Mouse (Mus musculus): ENCODE measurements around the gene Pts. TPM values are rescaled to one million over a fixed set of nuclear protein-coding genes. Genes with fewer than 3 reads are reported as not detected.

The Pts gene
- total and polyA plus RNA-seq, 3 experiments: 35.4 to 89.4 (median 37.9) TPM

DNA sequence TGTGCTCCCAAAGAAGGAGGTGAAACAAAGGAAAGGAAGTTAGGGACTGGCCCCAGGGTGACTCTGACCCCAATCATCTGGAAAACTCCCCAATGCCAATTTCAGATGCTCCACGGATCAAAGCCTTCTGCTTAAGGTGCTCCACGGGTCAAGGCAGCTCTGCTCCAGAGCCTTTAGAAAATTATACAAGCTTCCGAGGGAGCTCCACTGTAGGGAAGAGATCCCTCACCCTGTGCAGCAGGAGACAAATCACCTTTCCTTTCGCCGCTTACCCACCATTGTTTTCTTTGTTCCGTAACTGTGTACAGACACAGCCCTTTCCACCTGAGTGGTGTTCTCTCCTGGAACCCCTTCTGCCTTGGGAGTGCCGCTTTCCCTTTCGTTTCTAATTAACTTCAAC lies 52.8 kb downstream of the Pts start:
- in situ Hi-C loops (cut with MboI; ENCODE audit: low pct_ligation_motif_present, low pct_unique_long_range_greater_than_20kb, low sequenced_read_pairs) (no loop called here), dilution Hi-C loops (cut with MboI; ENCODE audit: extremely low pct_ligation_motif_present, extremely low pct_unique_long_range_greater_than_20kb, low sequenced_read_pairs) (no loop called here)
- H3K27ac ChIP-seq (ENCODE audit: insufficient read depth, low read depth): no peak overlapping the region
- no peak overlapping the region for H3K4me2 ChIP-seq (ENCODE audit: insufficient read depth, low read depth, poor library complexity, severe bottlenecking)
- H3K27me3 ChIP-seq (replicated peaks): no peaks in the 10 kb centered on the region
- H3K4me1 ChIP-seq (ENCODE audit: control insufficient read depth in 1 of 2, insufficient read depth in 2 of 2): peaks cover 13 to 68% of the 10 kb centered on the region in 2 experiments
- no peaks in the 10 kb centered on the region for H3K9me3 ChIP-seq (replicated peaks; ENCODE audit: low read length)
- DNase-seq (ENCODE audit: extremely low read depth): no peak
- H3K36me3 ChIP-seq (replicated peaks in 1 of 2; ENCODE audit: control insufficient read depth in 1 of 2, insufficient read depth in 1 of 2, low read length in 1 of 2): no peaks in the 10 kb centered on the region
- H3K79me2 ChIP-seq (replicated peaks; ENCODE audit: control insufficient read depth, extremely low read depth, insufficient read depth, poor library complexity, severe bottlenecking): no peaks in the 10 kb centered on the region
- H3K9ac ChIP-seq (ENCODE audit: insufficient read depth, low read depth): no peak overlapping the region
- no peak overlapping the region for H3K4me3 ChIP-seq (replicated peaks in 1 of 3; ENCODE audit: low read depth in 2 of 3, low read length in 2 of 3, poor library complexity in 1 of 3)
- TF ChIP-seq MXI1 (IDR thresholded peaks at IDR 0.05; ENCODE audit: low read depth, low read length) (no peak), RCOR1 (conservative IDR thresholded peaks at IDR 0.05; ENCODE audit: low read depth, low read length) (no peak), PAX5 (IDR thresholded peaks at IDR 0.05; ENCODE audit: low read length) (no peak), EP300 (IDR thresholded peaks at IDR 0.05; ENCODE audit: low read length) (no peak), TBP (conservative IDR thresholded peaks at IDR 0.05; ENCODE audit: low read depth, low read length) (no peak), CHD2 (IDR thresholded peaks at IDR 0.05; ENCODE audit: low read length) (no peak), POLR2A (IDR thresholded peaks at IDR 0.05; ENCODE audit: low read depth, low read length) (no peak), KAT2A (IDR thresholded peaks at IDR 0.05; ENCODE audit: insufficient replicate concordance, low read length) (no peak), USF1 (IDR thresholded peaks at IDR 0.05; ENCODE audit: low read depth, low read length) (no peak), ELF1 (IDR thresholded peaks at IDR 0.05; ENCODE audit: low read depth, low read length) (no peak), UBTF (IDR thresholded peaks at IDR 0.05; ENCODE audit: low read depth, low read length) (no peak), TCF12 (IDR thresholded peaks at IDR 0.05; ENCODE audit: low read depth, low read length) (no peak)

DNA sequence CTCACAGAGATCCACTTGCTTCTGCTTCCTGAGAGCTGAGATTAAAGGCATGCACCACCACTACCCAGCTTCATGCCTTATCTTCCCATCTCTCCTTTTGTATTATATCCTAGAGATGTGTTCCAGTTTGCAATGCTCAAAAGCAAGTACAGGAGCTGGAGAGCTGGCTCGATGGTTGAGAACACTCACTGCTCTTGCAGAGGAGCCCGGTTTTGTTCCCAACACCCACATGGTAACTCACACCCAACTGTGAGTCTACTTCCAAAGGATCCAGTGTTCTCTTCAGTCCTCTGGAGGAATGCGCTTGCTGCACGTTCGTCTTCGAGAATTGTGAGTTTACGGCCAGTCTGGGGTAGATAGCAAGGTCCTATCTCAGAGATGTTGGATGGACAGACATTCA lies 53.2 kb downstream of the Pts start:
- Histone ChIP-seq H3K9ac (ENCODE audit: insufficient read depth, low read depth) (no peak overlapping the region), H3K4me2 (ENCODE audit: insufficient read depth, low read depth, poor library complexity, severe bottlenecking) (no peak overlapping the region), H3K4me3 (replicated peaks in 1 of 3; ENCODE audit: low read depth in 2 of 3, low read length in 2 of 3, poor library complexity in 1 of 3) (no peak overlapping the region), H3K36me3 (replicated peaks in 1 of 2; ENCODE audit: control insufficient read depth in 1 of 2, insufficient read depth in 1 of 2, low read length in 1 of 2) (no peaks in the 10 kb centered on the region), H3K27ac (ENCODE audit: insufficient read depth, low read depth) (no peak overlapping the region), H3K79me2 (replicated peaks; ENCODE audit: control insufficient read depth, extremely low read depth, insufficient read depth, poor library complexity, severe bottlenecking) (no peaks in the 10 kb centered on the region), H3K9me3 (replicated peaks; ENCODE audit: low read length) (no peaks in the 10 kb centered on the region), H3K27me3 (replicated peaks) (no peaks in the 10 kb centered on the region), H3K4me1 (ENCODE audit: control insufficient read depth in 1 of 2, insufficient read depth in 2 of 2) (peaks cover 13 to 72% of the 10 kb centered on the region in 2 experiments)
- dilution Hi-C loops (cut with MboI; ENCODE audit: extremely low pct_ligation_motif_present, extremely low pct_unique_long_range_greater_than_20kb, low sequenced_read_pairs): no loop called here
- in situ Hi-C loops (cut with MboI; ENCODE audit: low pct_ligation_motif_present, low pct_unique_long_range_greater_than_20kb, low sequenced_read_pairs): no loop called here
- no peak for DNase-seq (ENCODE audit: extremely low read depth)
- no peak for TF ChIP-seq KAT2A (IDR thresholded peaks at IDR 0.05; ENCODE audit: insufficient replicate concordance, low read length)
- no peak for TF ChIP-seq HCFC1 (IDR thresholded peaks at IDR 0.05; ENCODE audit: low read depth, low read length)
- TF ChIP-seq ZC3H11A (IDR thresholded peaks at IDR 0.05; ENCODE audit: low read depth, low read length): no peak
- no peak for TF ChIP-seq MEF2A (IDR thresholded peaks at IDR 0.05; ENCODE audit: borderline replicate concordance, low read depth, low read length)
- TF ChIP-seq UBTF (IDR thresholded peaks at IDR 0.05; ENCODE audit: low read depth, low read length): no peak
- no peak for TF ChIP-seq ZKSCAN1 (IDR thresholded peaks at IDR 0.05; ENCODE audit: borderline replicate concordance, low read depth, low read length)
- no peak for TF ChIP-seq MYC (IDR thresholded peaks at IDR 0.05; ENCODE audit: low read depth, low read length)
- no peak for TF ChIP-seq BHLHE40 (IDR thresholded peaks at IDR 0.05; ENCODE audit: low read depth, low read length)
- no peak for TF ChIP-seq NELFE (IDR thresholded peaks at IDR 0.05; ENCODE audit: low read depth, low read length)
- TF ChIP-seq PAX5 (IDR thresholded peaks at IDR 0.05; ENCODE audit: low read length): no peak
- no peak for TF ChIP-seq NRF1 (IDR thresholded peaks at IDR 0.05; ENCODE audit: low read depth, low read length)
- no peak for TF ChIP-seq CTCF (conservative IDR thresholded peaks at IDR 0.05 in 1 of 2, IDR thresholded peaks at IDR 0.05 in 1 of 2; ENCODE audit: low read depth in 2 of 2, low read length in 2 of 2)
- TF ChIP-seq MAFK (IDR thresholded peaks at IDR 0.05; ENCODE audit: insufficient replicate concordance, low read length): no peak
- TF ChIP-seq RAD21 (IDR thresholded peaks at IDR 0.05; ENCODE audit: low read depth, low read length): no peak

Other genes with a start within 250 kb of the Pts start
- 245 and 373 TPM in 2 replicates for gene Rpl10-ps3, start 183.8 kb downstream of the Pts start, total RNA-seq (2012; rRNA removed)
- 1,294 and 1,369 TPM in 2 replicates for gene Rpl10-ps3, start 183.8 kb downstream of the Pts start, total RNA-seq (2014; rRNA removed)
- gene Rpl10-ps3, start 183.8 kb downstream of the Pts start, polyA plus RNA-seq (2012; ENCODE audit: insufficient read length, low read depth): 2,015 and 2,259 TPM in 2 replicates
- 0.08 TPM in 1 of 2 replicates, not detected in the other for gene Plet1, start 34.2 kb downstream of the Pts start, total RNA-seq (2012; rRNA removed)
- gene Plet1, start 34.2 kb downstream of the Pts start, total RNA-seq (2014; rRNA removed): not detected in 2 replicates
- 0.19 TPM in 1 of 2 replicates, not detected in the other for gene Plet1, start 34.2 kb downstream of the Pts start, polyA plus RNA-seq (2012; ENCODE audit: insufficient read length, low read depth)
- 0.59 and 0.63 TPM in 2 replicates for gene Il18, start 26.1 kb upstream of the Pts start, total RNA-seq (2012; rRNA removed)
- gene Il18, start 26.1 kb upstream of the Pts start, total RNA-seq (2014; rRNA removed): 0.70 and 0.98 TPM in 2 replicates
- 0.56 TPM in 1 of 2 replicates, not detected in the other for gene Il18, start 26.1 kb upstream of the Pts start, polyA plus RNA-seq (2012; ENCODE audit: insufficient read length, low read depth)
- gene Bco2, start 26.5 kb upstream of the Pts start, total RNA-seq (2012; rRNA removed): 1.2 and 1.3 TPM in 2 replicates
- gene Bco2, start 26.5 kb upstream of the Pts start, total RNA-seq (2014; rRNA removed): 0.68 and 0.73 TPM in 2 replicates
- gene Bco2, start 26.5 kb upstream of the Pts start, polyA plus RNA-seq (2012; ENCODE audit: insufficient read length, low read depth): 0.53 and 0.93 TPM in 2 replicates
- not detected in 2 replicates for gene Tex12, start 32.6 kb upstream of the Pts start, total RNA-seq (2012; rRNA removed)
- not detected in 2 replicates for gene Tex12, start 32.6 kb upstream of the Pts start, total RNA-seq (2014; rRNA removed)
- not detected in 2 replicates for gene Tex12, start 32.6 kb upstream of the Pts start, polyA plus RNA-seq (2012; ENCODE audit: insufficient read length, low read depth)
- gene Sdhd, start 75.1 kb upstream of the Pts start, total RNA-seq (2012; rRNA removed): 215 and 261 TPM in 2 replicates
- gene Sdhd, start 75.1 kb upstream of the Pts start, total RNA-seq (2014; rRNA removed): 407 and 435 TPM in 2 replicates
- gene Sdhd, start 75.1 kb upstream of the Pts start, polyA plus RNA-seq (2012; ENCODE audit: insufficient read length, low read depth): 220 and 240 TPM in 2 replicates
- gene Timm8b, start 75.2 kb upstream of the Pts start, total RNA-seq (2012; rRNA removed): 160 and 183 TPM in 2 replicates
- gene Timm8b, start 75.2 kb upstream of the Pts start, total RNA-seq (2014; rRNA removed): 244 and 249 TPM in 2 replicates
- gene Timm8b, start 75.2 kb upstream of the Pts start, polyA plus RNA-seq (2012; ENCODE audit: insufficient read length, low read depth): 119 and 155 TPM in 2 replicates
- gene Pih1d2, start 88.6 kb upstream of the Pts start, total RNA-seq (2012; rRNA removed): 1.8 and 2.4 TPM in 2 replicates
- gene Pih1d2, start 88.6 kb upstream of the Pts start, total RNA-seq (2014; rRNA removed): 4.8 and 5.5 TPM in 2 replicates
- gene Pih1d2, start 88.6 kb upstream of the Pts start, polyA plus RNA-seq (2012; ENCODE audit: insufficient read length, low read depth): 2.8 and 3.2 TPM in 2 replicates
- gene Nkapd1, start 88.7 kb upstream of the Pts start, total RNA-seq (2012; rRNA removed): 9.6 and 10.0 TPM in 2 replicates
- gene Nkapd1, start 88.7 kb upstream of the Pts start, total RNA-seq (2014; rRNA removed): 13.5 and 13.7 TPM in 2 replicates
- gene Nkapd1, start 88.7 kb upstream of the Pts start, polyA plus RNA-seq (2012; ENCODE audit: insufficient read length, low read depth): 36.7 and 38.4 TPM in 2 replicates
- gene Dlat, start 131.1 kb upstream of the Pts start, total RNA-seq (2012; rRNA removed): 45.2 and 49.6 TPM in 2 replicates
- 67.5 and 81.5 TPM in 2 replicates for gene Dlat, start 131.1 kb upstream of the Pts start, total RNA-seq (2014; rRNA removed)
- gene Dlat, start 131.1 kb upstream of the Pts start, polyA plus RNA-seq (2012; ENCODE audit: insufficient read length, low read depth): 53.4 and 55.7 TPM in 2 replicates
- 0.04 and 0.13 TPM in 2 replicates for gene Dixdc1, start 210.8 kb upstream of the Pts start, total RNA-seq (2012; rRNA removed)
- 0.15 and 0.23 TPM in 2 replicates for gene Dixdc1, start 210.8 kb upstream of the Pts start, total RNA-seq (2014; rRNA removed)
- gene Dixdc1, start 210.8 kb upstream of the Pts start, polyA plus RNA-seq (2012; ENCODE audit: insufficient read length, low read depth): 0.19 and 0.21 TPM in 2 replicates
- not detected in 2 replicates for gene 2310030G06Rik, start 217.8 kb upstream of the Pts start, total RNA-seq (2012; rRNA removed)
- gene 2310030G06Rik, start 217.8 kb upstream of the Pts start, total RNA-seq (2014; rRNA removed): not detected in 2 replicates
- not detected in 2 replicates for gene 2310030G06Rik, start 217.8 kb upstream of the Pts start, polyA plus RNA-seq (2012; ENCODE audit: insufficient read length, low read depth)
- not detected in 2 replicates for gene Cryab, start 222.6 kb upstream of the Pts start, total RNA-seq (2012; rRNA removed)
- not detected in 2 replicates for gene Cryab, start 222.6 kb upstream of the Pts start, total RNA-seq (2014; rRNA removed)
- gene Cryab, start 222.6 kb upstream of the Pts start, polyA plus RNA-seq (2012; ENCODE audit: insufficient read length, low read depth): not detected in 2 replicates
- not detected in 2 replicates for gene Hspb2, start 223.6 kb upstream of the Pts start, total RNA-seq (2012; rRNA removed)
- gene Hspb2, start 223.6 kb upstream of the Pts start, total RNA-seq (2014; rRNA removed): not detected in 2 replicates
- not detected in 2 replicates for gene Hspb2, start 223.6 kb upstream of the Pts start, polyA plus RNA-seq (2012; ENCODE audit: insufficient read length, low read depth)
- gene Fdxacb1, start 239.5 kb upstream of the Pts start, total RNA-seq (2012; rRNA removed): 5.5 and 5.6 TPM in 2 replicates
- 9.5 and 10.6 TPM in 2 replicates for gene Fdxacb1, start 239.5 kb upstream of the Pts start, total RNA-seq (2014; rRNA removed)
- gene Fdxacb1, start 239.5 kb upstream of the Pts start, polyA plus RNA-seq (2012; ENCODE audit: insufficient read length, low read depth): 7.5 and 8.5 TPM in 2 replicates
- 24.4 and 25.7 TPM in 2 replicates for gene Alg9, start 246.3 kb upstream of the Pts start, total RNA-seq (2012; rRNA removed)
- 31.4 and 40.1 TPM in 2 replicates for gene Alg9, start 246.3 kb upstream of the Pts start, total RNA-seq (2014; rRNA removed)
- 31.1 and 39.6 TPM in 2 replicates for gene Alg9, start 246.3 kb upstream of the Pts start, polyA plus RNA-seq (2012; ENCODE audit: insufficient read length, low read depth)
- gene 1110032A03Rik, start 246.8 kb upstream of the Pts start, total RNA-seq (2012; rRNA removed): 6.3 and 7.7 TPM in 2 replicates
- gene 1110032A03Rik, start 246.8 kb upstream of the Pts start, total RNA-seq (2014; rRNA removed): 11.3 and 11.7 TPM in 2 replicates
- gene 1110032A03Rik, start 246.8 kb upstream of the Pts start, polyA plus RNA-seq (2012; ENCODE audit: insufficient read length, low read depth): 9.0 and 9.4 TPM in 2 replicates

Data from CH12.LX (cell line).